Mouse (Mus musculus) MEL (cell line): ENCODE measurements around the gene Nova2. TPM values are rescaled to one million over a fixed set of nuclear protein-coding genes. Genes with fewer than 3 reads are reported as not detected.

Experiments used
- DNase-seq: peaks from one replicate; pipeline ENCODE4 v3.0.0; 2011; ENCODE audit warnings: low read depth, low spot score
- H3K27ac ChIP-seq: 2 replicates; pipeline ENCODE4 v1.5.1; 2012; ENCODE audit warnings: low read depth, mild to moderate bottlenecking, control low read depth, low read length, moderate library complexity; ENCODE audit not compliant: control insufficient read depth
- H3K27me3 ChIP-seq, 2 experiments: fragments of 150-350 bp in 1 of 2; sonication (generic) in 1 of 2; 2 replicates each; pipeline ENCODE4 v1.6.1; 2012; ENCODE audit warnings: low read length in 2 of 2, mild to moderate bottlenecking in 2 of 2, improper control_type of control experiment in 1 of 2, moderate library complexity in 1 of 2; ENCODE audit not compliant: insufficient read depth in 2 of 2, control insufficient read depth in 1 of 2
- H3K36me3 ChIP-seq, 2 experiments: 2 replicates each; pipeline ENCODE4 v1.6.1; 2012 to 2014; ENCODE audit warnings: low read length in 2 of 2, improper control_type of control experiment in 1 of 2, inconsistent platforms in 1 of 2, mild to moderate bottlenecking in 1 of 2; ENCODE audit not compliant: insufficient read depth in 2 of 2, control insufficient read depth in 1 of 2
- H3K4me1 ChIP-seq, 2 experiments: fragments of 150-350 bp in 1 of 2; sonication (generic) in 1 of 2; 2 replicates each; pipeline ENCODE4 v1.6.1; 2012; ENCODE audit warnings: low read length in 2 of 2, improper control_type of control experiment in 1 of 2, mild to moderate bottlenecking in 1 of 2; ENCODE audit not compliant: insufficient read depth in 2 of 2, control insufficient read depth in 1 of 2
- H3K4me3 ChIP-seq, 2 experiments: fragments of 150-350 bp in 1 of 2; sonication (generic) in 1 of 2; 2 replicates each; pipeline ENCODE4 v1.5.1; 2012; ENCODE audit warnings: low read depth in 2 of 2, low read length in 2 of 2, mild to moderate bottlenecking in 2 of 2, moderate library complexity in 2 of 2, control low read depth in 1 of 2, improper control_type of control experiment in 1 of 2; ENCODE audit not compliant: control insufficient read depth in 1 of 2, insufficient read depth in 1 of 2
- H3K79me2 ChIP-seq: 2 replicates; pipeline ENCODE4 v1.6.1; 2012; ENCODE audit warnings: mild to moderate bottlenecking, low read length, moderate library complexity; ENCODE audit not compliant: control insufficient read depth, poor library complexity, insufficient read depth
- H3K9ac ChIP-seq: 2 replicates; pipeline ENCODE4 v1.6.1; 2012; ENCODE audit warnings: low read depth, mild to moderate bottlenecking, control low read depth, low read length, moderate library complexity; ENCODE audit not compliant: control insufficient read depth, poor library complexity, severe bottlenecking
- H3K9me3 ChIP-seq: fragments of 150-350 bp; sonication (generic); replicated peaks from 2 replicates; pipeline ENCODE4 v1.6.1; 2012; ENCODE audit warnings: mild to moderate bottlenecking, low read length, improper control_type of control experiment, moderate library complexity; ENCODE audit not compliant: insufficient read depth
- CTCF ChIP-seq, 3 experiments: IDR thresholded peaks in 2 of 3; conservative IDR thresholded peaks in 1 of 3; 2 replicates each; pipeline ENCODE4 v1.5.1; 2011 to 2012; ENCODE audit warnings: low read length in 3 of 3, low read depth in 2 of 3, mild to moderate bottlenecking in 2 of 3, improper control_type of control experiment in 1 of 3, inconsistent platforms in 1 of 3, mixed read lengths in 1 of 3, moderate library complexity in 1 of 3; ENCODE audit not compliant: control insufficient read depth in 1 of 3, insufficient read depth in 1 of 3, poor library complexity in 1 of 3, severe bottlenecking in 1 of 3
- GATA1 ChIP-seq: IDR thresholded peaks from 2 replicates; pipeline ENCODE4 v1.6.1; 2011; ENCODE audit warnings: low read depth, low read length, improper control_type of control experiment
- HCFC1 ChIP-seq: IDR thresholded peaks from 2 replicates; pipeline ENCODE4 v1.6.1; 2012; ENCODE audit warnings: low read depth, mild to moderate bottlenecking, inconsistent platforms, low read length, improper control_type of control experiment, moderate library complexity
- KAT2A ChIP-seq: conservative IDR thresholded peaks from 2 replicates; pipeline ENCODE4 v1.6.1; 2012; ENCODE audit warnings: low read depth, low read length, improper control_type of control experiment, inconsistent platforms
- MAZ ChIP-seq: IDR thresholded peaks from 2 replicates; pipeline ENCODE4 v1.6.1; 2012; ENCODE audit warnings: low read depth, mild to moderate bottlenecking, inconsistent platforms, low read length, improper control_type of control experiment
- MXI1 ChIP-seq: IDR thresholded peaks from 2 replicates; pipeline ENCODE4 v1.6.1; 2011; ENCODE audit warnings: mild to moderate bottlenecking, low read depth, low read length, improper control_type of control experiment
- NRF1 ChIP-seq: IDR thresholded peaks from 2 replicates; pipeline ENCODE4 v1.6.1; 2014; ENCODE audit warnings: low read depth, mild to moderate bottlenecking, inconsistent platforms, low read length, improper control_type of control experiment, moderate library complexity; ENCODE audit not compliant: poor library complexity, insufficient read depth, severe bottlenecking
- POLR2AphosphoS2 ChIP-seq: IDR thresholded peaks from 2 replicates; pipeline ENCODE4 v1.6.1; 2011; ENCODE audit warnings: low read length, improper control_type of control experiment
- RAD21 ChIP-seq: IDR thresholded peaks from 2 replicates; pipeline ENCODE4 v1.6.1; 2011; ENCODE audit warnings: mild to moderate bottlenecking, low read depth, low read length, improper control_type of control experiment
- SIN3A ChIP-seq: IDR thresholded peaks from 2 replicates; pipeline ENCODE4 v1.6.1; 2012; ENCODE audit warnings: low read length, improper control_type of control experiment, inconsistent platforms
- SMC3 ChIP-seq: IDR thresholded peaks from 2 replicates; pipeline ENCODE4 v1.6.1; 2011; ENCODE audit warnings: low read depth, low read length, improper control_type of control experiment
- TBP ChIP-seq: IDR thresholded peaks from 2 replicates; pipeline ENCODE4 v1.8.0; 2011; ENCODE audit warnings: low read depth, low read length, improper control_type of control experiment
- USF1 ChIP-seq: IDR thresholded peaks from 2 replicates; pipeline ENCODE4 v1.6.1; 2014; ENCODE audit warnings: low read depth, mild to moderate bottlenecking, inconsistent platforms, low read length, improper control_type of control experiment, moderate library complexity
- ZMIZ1 ChIP-seq: IDR thresholded peaks from 2 replicates; pipeline ENCODE4 v1.6.1; 2012; ENCODE audit warnings: low read depth, mild to moderate bottlenecking, inconsistent platforms, low read length, improper control_type of control experiment, moderate library complexity
- ZNF384 ChIP-seq: IDR thresholded peaks from 2 replicates; pipeline ENCODE4 v1.6.1; 2012; ENCODE audit warnings: low read depth, mild to moderate bottlenecking, inconsistent platforms, low read length, improper control_type of control experiment
- polyA plus RNA-seq, 2 experiments: library from polyadenylated mRNA; stranded (reverse) in 1 of 2; unstranded in 1 of 2; fragments of >175 nt in 1 of 2; fragments of >200 nt in 1 of 2; gene quantifications; 2 replicates each; pipeline versions ENCODE4 v1.2.1 to v1.2.4; 2012; ENCODE audit warnings: low replicate concordance in 2 of 2, low read depth in 1 of 2; ENCODE audit not compliant: insufficient read length in 2 of 2, insufficient read depth in 1 of 2, missing spikeins in 1 of 2
- total RNA-seq: library from RNA; depleted of rRNA; stranded (reverse); fragments of 300-350 nt; gene quantifications from 2 replicates; pipeline ENCODE4 v1.2.3, GENCODE M21; 2012

Gene Nova2
- total and polyA plus RNA-seq, 3 experiments = 0.04 to 0.22 TPM; not detected in 1

DNA sequence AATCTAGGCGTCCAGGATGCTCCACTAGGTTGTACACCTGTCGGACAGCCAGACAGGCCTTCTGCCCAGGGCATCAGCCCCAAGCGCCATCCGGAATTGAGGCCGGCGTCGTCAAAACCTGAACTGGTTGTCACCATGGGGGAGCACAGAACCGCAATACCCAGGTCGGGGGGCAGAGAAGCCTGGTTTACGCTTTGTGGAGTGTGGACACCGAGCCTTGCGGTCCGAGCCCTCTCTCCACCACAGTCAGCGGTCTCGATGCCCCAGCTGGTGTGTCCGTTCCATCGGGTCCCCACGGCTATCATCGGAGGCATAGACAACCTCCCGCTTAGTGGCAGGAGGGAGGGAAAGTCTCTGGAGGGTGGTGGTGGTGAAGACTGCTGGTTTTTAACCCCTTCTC lies 37.1 kb downstream of the Nova2 start:
- Histone ChIP-seq H3K4me3 (no peak overlapping the region), H3K4me1 (0 out of 4 replicates have a peak, but pooled peaks cover 0 to 8% of the 10 kb centered on the region in 2 experiments), H3K36me3 (no peaks in the 10 kb centered on the region), H3K27ac (no peak overlapping the region), H3K79me2 (peaks cover under 1% of the 10 kb centered on the region; the same call in 1 of the 2 replicates), H3K27me3 (peaks cover 8 to 13% of the 10 kb centered on the region in 2 experiments), H3K9me3 (no peaks in the 10 kb centered on the region), H3K9ac (no peak overlapping the region)
- TF ChIP-seq CTCF (IDR thresholded peaks at IDR 0.05 in 2 of 3, conservative IDR thresholded peaks at IDR 0.05 in 1 of 3; ENCODE audit: control insufficient read depth in 1 of 3, insufficient read depth in 1 of 3, low read depth in 2 of 3, low read length in 3 of 3, poor library complexity in 1 of 3, severe bottlenecking in 1 of 3) = no peak
- TF ChIP-seq KAT2A = no peak
- TF ChIP-seq SMC3 = no peak
- no peak for TF ChIP-seq SIN3A
- no peak for TF ChIP-seq HCFC1
- no peak for DNase-seq

DNA sequence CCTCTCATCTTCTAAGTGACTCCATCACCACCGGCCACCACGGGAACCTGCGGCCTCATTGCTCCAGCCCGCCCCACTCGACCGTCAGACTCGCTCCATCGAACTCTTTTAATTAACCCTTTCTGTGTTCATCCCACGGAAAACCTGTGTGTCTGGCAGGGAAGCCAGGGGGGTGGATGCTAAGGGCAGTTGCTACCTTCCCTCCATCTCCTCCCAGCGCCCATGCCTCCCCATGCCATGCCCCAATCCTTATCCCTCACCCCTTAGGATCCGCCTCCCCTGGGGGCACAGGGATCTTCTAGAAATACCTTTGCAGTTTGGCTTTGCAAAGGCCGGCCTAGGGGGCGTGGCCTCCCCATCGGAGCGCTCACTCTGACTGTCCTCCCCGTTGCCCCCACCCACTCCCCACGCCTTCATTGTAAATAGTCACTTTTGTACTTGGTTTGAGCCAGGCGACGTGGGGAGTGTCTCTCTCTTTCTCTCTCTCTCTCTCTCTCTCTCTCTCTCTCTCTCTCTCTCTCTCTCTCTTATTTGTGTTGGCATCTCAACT lies 37.7 kb downstream of the Nova2 start:
- H3K4me1 ChIP-seq = 0 out of 4 replicates have a peak, but pooled peaks cover 0 to 8% of the 10 kb centered on the region in 2 experiments
- TF ChIP-seq KAT2A (no peak), ZMIZ1 (no peak), POLR2AphosphoS2 (no peak), CTCF (IDR thresholded peaks at IDR 0.05 in 2 of 3, conservative IDR thresholded peaks at IDR 0.05 in 1 of 3; ENCODE audit: control insufficient read depth in 1 of 3, insufficient read depth in 1 of 3, low read depth in 2 of 3, low read length in 3 of 3, poor library complexity in 1 of 3, severe bottlenecking in 1 of 3) (no peak), SMC3 (no peak), TBP (no peak)
- H3K4me3 ChIP-seq = no peak overlapping the region
- H3K27ac ChIP-seq = no peak overlapping the region
- no peaks in the 10 kb centered on the region for H3K36me3 ChIP-seq
- no peak for DNase-seq
- H3K27me3 ChIP-seq = peaks cover 8 to 13% of the 10 kb centered on the region in 2 experiments
- no peaks in the 10 kb centered on the region for H3K9me3 ChIP-seq
- H3K9ac ChIP-seq = no peak overlapping the region
- no peaks in the 10 kb centered on the region for H3K79me2 ChIP-seq

GRCm38 (mm10) chr7:18965312-18965711 lies 39.6 kb downstream of the Nova2 start:
- DNase-seq = no peak
- Histone ChIP-seq H3K36me3 (no peaks in the 10 kb centered on the region), H3K9ac (no peak overlapping the region), H3K27ac (no peak overlapping the region), H3K9me3 (no peaks in the 10 kb centered on the region), H3K4me3 (no peak overlapping the region), H3K27me3 (peaks cover 8 to 13% of the 10 kb centered on the region in 2 experiments), H3K79me2 (no peaks in the 10 kb centered on the region), H3K4me1 (0 out of 4 replicates have a peak, but pooled peaks cover 0 to 8% of the 10 kb centered on the region in 2 experiments)
- TF ChIP-seq USF1 (no peak), MXI1 (no peak), RAD21 (no peak), GATA1 (no peak), ZNF384 (no peak), NRF1 (no peak), TBP (no peak), MAZ (no peak), SMC3 (no peak)
